Mouse (Mus musculus) liver (tissue): ENCODE results near the gene Slc22a15.
"Not testable (repeated sequence)": the region's sequence is repeated elsewhere in the genome, so short reads cannot be mapped to it uniquely, and the experiment has no call there.

Experiments used
- DNase-seq: peaks from one replicate; pipeline ENCODE4 v3.0.0-alpha.2; 2020; ENCODE audit warnings: mixed read lengths

Gene Slc22a15

DNA sequence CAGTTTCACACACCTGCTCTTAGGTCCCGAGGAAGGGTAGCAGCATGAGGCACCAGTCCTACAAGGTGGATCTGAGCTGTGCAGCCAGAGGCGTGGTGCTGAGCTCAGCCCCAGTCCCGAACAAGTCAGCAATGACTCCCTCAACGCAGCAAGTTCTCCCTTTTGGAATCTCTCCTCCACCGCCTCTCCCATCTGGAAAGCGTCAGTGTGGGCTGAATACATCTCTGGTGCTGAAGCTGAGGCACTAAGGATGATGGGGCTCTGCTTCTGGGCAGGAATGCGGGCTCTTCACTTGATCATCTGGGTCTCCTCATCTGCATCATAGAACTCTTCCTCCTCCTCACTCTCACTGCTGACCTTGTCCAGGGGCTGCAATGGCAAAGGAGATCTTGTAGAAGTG lies 64.1 kb downstream of the Slc22a15 start:
- DNase-seq, result no peak

DNA sequence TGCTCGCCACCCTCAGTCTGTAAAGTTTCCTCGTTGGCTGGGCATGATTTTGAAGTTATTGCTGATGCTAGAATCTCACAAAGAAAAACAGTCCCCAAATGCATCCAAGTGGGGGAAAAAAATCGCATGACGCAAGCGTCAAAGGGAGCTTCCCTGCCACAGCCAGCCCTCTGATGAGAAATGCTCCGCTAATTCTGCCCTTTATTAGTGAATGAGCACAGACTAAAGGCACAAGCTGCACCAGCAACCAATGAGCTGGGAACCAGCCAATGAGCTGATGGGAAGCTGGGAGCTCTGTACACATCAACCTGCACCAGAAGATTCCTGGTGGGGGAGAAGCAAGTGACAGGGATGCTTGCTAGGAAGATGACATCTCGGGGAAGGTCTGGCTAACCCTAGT lies 64.5 kb downstream of the Slc22a15 start:
- no peak for DNase-seq

DNA sequence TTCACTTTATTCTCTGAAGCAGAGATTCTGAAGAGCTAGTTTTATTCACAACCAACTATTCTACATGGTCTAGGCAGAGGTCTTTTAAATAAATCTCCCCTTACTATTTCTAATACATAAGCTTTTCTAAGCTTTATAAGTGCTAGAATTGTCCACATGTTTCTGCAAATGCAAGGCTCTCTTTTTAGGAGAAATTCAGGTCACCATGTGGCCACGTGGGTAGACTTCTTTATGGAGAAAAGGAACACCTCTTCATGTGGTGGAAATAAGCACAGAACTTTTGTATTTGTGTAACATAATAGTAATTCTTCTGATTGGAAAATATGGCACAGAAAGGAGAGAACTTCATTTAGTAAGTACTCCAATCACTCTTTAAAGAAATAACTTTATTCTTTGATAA lies 70.2 kb downstream of the Slc22a15 start:
- DNase-seq, result no peak

DNA sequence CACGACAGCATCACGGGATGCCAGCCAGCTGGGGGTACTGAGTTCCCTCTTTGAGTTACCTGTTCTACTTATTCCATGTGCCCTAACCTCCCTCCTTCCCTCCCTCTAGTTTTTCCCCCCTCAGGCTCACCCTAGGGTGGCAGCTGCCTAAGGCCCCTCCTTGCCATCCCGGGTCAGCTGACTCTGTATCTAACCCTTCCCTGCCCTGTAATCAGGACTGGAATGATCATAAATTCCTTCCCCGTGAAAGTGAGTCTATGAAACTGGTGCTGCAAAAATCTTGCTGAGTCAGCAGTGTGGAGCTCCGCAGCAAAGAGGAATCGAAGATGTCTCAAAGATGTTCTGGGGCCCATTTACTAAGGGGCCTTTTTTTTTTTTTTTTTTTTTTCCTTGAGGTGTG lies 72.9 kb downstream of the Slc22a15 start:
- DNase-seq, result no peak

DNA sequence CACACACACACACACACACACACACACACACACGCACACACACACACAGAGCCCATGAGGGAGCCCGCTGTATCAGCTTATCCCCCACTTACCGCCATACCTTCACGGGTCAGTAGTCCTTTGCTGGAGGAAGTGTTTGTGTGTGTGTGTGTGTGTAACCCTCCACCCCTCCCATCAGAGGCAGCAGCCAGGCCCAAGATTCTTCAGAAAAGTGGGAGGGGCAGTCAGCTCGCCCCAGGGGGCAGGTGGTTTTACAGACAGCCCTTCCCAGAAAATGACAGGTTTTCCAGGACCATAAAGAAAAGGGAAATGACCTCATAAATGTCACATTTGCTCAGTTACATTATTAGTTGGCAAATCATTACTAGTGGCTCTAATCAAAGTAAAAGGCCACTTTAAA lies 75.4 kb downstream of the Slc22a15 start, which contains the start of gene Mab21l3:
Gene Mab21l3, minus strand, starts transcription at position 144 of the 400 bp plus-strand sequence.
- DNase-seq, result no peak

DNA sequence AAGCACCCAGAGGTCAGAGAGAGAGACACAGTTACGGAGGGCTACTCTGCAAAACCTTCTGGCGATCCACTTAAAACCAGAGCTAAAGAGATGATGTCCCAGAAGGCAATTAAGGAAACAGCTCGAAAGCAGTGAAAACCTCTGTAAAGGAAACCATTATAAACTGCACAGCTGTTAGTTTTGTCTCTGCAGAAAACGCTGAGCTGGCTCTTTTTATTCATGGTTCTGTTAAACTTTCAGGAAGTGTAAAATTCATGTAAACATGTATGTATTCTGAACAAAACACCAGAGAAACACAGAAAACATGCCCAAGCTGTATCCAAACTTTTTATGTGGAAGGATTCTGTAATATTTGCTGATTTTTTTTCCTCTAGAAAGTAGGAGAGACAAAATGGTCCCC lies 78.2 kb downstream of the Slc22a15 start:
- no peak for DNase-seq

DNA sequence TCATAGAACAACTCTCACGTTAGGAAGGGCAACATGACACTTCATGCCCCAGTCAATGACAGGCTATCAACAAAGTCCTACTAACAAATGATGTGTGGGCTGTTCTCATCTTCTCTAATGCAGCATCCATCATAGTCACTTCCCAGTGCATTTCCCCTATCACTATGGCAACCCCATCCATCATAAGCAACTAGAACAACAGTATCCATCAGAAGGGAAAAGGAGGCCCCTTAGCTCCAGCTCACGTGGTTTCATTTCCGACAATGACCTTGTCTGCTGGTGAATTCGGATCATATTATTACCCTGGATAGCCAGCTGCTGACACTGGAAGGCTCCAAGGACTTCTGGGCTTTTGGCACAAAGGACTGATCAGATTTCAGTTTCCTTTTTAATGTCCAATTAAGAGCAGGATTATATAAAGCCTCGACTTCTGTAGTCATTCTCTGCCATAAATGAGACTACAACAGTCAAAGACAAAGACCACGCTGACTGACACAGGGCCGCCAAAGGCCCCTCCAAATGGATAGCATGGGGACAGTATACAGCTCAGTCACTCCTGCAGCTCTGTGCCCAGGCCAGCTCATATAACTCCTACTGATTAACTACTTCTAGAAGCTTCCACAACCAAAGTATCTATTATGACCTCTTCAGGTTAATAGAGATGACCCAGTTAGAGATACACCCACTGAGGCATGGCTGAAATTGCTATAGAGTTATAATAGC lies 81.7 kb downstream of the Slc22a15 start:
- no peak for DNase-seq

DNA sequence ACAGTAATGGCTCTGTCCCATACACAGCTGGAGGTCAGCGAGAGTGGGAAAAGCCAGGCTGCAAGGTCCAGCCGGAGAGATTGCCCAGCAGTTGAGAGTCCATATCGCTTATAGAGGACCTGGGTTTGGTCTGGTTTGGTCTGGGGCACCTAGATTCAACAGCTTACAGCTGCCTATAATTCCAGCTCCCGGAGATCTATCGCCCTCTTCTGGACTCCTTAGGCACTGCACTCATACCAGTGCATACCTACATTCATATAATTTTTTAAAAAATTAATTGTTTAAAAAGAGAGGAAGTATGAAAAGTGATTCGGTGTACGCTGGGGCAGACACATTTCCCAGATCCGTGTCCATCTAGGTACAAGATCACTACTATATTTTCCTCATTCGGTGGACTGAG lies 84.9 kb downstream of the Slc22a15 start:
- no peak for DNase-seq

DNA sequence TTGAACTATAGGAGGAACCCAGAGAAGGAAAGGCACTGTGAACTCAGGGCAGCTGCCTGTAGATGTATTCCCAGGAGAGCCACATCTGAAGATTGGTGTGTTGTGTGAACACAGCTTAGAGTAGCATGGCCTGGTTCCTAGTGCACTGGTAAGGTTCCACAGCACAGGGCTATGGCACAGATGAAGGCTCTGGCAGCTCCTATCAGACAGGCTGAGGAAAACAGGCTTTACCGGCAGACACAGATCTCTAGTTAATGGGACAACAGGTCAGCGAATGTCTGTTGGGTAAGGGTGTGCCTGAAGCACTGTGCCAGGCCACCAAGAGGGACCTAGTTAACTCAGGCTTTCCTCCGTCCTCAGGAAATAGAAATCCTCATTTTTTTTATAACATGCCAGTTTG lies 87.3 kb downstream of the Slc22a15 start:
- no peak for DNase-seq

DNA sequence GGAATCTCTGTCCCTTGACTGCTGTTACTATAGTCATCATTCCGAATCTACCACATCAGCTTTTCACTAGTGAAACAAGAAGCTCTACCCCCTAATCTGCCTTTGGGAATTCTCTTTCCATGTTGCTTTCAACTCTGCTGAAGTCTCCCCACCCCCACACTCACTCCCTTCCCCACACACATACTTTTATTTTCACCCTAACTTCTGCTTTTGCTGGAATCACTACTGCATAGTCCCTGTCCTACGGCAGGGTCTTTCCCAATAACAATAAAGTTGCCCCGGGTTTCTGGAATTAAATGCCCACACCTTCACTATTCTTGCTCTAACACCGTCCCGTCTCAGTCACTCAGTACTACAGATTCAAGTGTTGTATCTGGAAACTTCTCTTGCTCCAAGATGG lies 87.7 kb downstream of the Slc22a15 start:
- no peak for DNase-seq

DNA sequence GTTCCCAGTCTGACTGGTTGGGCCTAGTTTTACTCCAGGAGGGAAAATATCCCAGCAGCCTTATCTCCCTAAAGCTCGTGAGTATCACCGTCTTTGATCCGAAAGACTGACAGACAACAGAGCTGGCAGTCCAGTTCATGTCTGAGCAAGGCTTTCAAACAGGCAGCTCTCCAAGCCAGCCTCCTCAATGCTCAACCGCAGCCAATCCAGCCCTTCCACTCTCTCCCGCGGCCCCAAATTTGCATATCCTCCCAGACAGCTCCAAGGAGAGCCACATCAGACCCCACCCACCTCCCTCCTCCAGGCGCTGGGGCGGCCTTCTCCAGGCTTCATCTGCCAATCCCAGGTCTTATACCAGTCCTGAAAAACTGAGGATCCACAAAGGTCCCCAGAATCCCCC lies 88.2 kb downstream of the Slc22a15 start:
- peak; percentile 66 for DNase-seq

DNA sequence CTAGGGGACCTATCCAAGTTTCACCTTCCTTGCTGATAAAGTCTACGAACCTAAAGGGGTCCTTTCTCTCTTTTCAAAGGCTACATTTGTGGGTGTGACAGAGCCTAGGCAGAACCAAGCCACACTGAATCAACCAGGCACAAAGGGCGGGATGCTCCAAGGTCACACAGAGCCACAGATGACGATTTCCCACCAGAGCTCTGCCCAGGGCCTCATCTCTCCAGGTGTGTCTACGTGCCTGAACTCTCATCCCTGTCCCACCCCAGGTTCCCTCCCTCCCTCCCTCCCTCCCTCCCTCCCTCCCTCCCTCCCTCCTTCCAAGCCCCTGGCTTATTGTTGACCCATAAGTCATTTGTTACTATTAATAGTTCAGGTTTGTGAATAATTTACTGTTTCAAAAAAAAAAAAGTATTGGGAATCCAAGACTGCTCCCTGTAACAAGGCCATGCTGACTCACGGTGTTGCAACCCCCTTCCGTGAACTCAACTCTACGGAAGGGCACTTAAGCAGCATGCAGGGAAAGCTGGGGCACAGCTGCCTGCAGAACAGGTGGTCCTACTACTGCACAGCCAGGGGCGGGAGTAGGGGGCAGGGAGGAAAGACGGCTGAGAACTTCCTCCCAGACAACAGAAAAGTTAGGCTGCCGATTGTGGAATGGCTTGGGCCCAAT lies 92.9 kb downstream of the Slc22a15 start:
- DNase-seq, result peak; percentile 13

DNA sequence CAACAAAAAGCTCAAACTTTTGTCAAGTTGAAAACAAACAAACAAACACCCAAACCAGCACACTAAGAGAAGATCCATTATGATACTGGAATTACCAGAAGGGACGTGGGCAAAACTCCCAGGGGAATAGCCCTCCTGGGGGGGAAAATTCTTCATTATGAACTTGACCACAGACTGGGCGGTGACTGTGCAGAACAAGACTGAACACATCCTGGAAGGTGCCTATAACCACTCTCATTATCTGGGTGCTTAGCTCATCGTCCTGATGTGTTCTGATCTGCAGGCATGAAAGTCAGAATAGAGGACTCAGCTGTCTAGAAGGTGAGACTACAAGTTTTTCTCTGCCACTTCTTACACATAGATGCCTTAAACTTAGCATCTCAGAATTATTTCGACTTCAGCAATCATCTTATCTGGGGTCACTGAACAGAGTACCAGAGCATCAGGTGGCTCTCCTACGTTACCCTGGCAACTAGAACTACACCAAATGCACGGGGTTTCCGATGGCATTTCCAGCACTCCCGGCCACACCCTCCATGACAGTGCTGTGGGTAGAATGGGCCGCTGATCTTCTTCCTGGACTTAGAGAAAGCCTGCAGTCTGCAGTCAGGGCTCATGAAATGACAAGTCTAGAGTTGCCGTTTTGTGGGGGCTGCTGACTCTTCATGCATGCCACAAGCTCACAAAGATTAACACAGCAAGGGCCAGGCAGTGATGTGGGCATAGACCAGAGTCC lies 94.2 kb downstream of the Slc22a15 start:
- DNase-seq, result no peak

DNA sequence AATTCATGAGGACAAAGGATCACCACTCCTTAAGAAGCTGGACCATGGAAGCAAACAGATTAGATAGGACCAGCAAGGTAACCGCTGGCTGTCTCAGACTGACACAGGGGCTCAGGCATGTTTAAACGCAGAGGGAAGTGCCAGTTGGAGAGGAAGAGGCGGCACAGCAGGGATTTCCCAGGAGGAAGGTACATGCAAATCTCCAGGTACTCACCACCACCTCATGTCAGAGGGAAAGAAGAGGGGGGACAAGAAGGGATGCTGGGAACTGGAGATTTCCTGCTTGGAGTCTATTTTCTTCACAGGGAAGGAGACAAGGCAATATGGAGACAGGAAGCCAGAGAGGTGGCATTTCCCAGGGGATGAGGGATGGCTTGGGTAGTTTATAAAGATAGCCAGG lies 95.7 kb downstream of the Slc22a15 start:
- DNase-seq, result no peak

DNA sequence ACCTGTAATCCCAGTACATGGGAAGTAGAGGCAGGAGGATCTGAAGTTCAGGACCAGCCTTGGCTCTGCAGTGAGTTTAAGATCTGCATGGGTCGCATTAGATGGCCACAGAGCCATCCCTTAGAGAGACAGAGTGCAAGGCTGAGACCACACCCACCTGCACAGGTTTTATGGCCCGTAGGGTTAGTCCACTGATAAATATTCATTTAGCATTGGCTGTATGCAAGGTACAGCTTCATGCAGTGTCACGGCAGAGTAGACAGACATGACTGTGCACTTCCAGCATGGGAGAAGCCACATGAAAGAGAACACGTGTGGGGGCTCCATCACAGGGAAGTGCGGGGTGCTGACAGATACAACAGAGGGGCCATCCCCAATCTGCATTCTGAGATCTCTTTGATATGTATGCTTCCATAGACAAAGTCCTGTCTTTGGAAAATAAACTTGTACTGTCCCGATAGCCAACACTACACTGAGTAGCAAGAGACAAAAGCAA lies 97.0 kb downstream of the Slc22a15 start:
- DNase-seq, result no peak

DNA sequence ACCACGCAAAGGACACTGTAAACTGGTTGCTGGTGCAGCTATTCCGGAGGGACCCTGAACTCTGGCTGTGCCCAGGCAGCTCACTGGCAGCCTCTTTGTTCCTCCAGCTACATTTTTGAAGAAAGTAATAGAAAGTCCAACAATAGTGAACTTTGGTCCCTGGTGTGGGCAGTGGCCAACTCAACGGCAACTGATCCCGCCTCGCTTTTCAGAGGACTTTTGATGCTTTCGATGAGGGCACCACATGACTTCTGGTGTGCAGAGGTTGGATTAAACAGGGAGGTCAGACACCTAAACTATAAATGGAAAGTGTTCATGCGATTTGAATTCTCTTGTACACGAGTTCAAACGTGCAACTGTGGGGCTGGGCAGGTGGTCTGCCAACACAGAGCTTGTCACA lies 99.9 kb downstream of the Slc22a15 start:
- DNase-seq, result no peak

DNA sequence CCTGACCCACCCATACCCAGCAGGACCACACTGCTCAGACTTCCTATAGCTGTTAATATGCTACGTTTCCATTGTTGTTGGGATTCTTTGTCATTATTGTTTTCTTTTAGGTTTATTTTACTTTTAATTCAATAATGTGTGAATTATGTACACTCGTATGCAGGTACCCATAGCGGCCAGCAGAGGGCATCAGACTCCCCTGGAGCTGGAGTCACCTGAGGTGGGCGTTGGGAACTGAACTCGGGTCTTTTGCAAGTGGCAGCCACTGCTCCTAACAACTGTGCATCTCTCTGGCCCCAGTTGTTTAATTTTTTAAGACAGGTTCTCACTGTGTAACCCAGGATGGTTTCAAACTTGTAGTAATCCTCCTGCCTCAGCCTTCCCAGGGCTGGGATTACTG lies 102.2 kb downstream of the Slc22a15 start:
- no peak for DNase-seq

DNA sequence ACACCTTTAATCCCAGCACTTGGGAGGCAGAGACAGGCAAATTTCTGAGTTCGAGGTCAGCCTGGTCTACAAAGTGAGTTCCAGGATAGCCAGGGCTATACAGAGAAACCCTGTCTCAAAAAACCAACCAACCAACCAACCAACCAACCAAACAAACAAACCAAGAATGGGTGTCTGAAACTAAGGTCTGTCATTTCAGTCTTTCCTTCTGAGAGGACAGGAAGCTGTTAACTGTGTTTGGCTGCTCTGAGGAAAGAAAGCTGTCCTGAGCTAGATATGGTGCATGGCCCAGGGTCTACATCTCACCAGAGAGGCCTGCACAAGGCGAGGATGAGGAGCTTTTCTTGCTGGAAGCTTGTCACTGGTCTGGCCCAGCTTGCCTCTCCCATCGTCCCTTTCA lies 103.5 kb downstream of the Slc22a15 start:
- not testable (repeated sequence) for DNase-seq

DNA sequence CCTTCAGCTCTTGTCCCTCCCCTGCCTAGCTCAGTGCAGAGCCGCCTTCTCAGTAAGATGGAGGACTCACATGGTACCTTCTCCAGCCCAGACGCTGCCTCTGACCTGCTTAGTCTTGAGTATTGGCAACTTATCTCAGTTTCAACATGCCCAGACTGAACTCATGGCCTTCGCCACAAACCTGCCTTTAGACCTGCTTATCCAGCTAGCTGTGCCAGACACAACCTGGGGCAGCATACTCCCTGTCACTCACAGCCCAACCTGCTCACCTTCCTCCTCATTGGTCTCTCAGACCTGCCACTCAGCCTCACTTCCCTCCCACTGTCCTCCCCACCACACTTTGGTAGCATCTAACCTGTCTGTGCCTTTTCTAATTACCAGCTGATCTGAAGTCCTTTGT lies 108.2 kb downstream of the Slc22a15 start:
- DNase-seq, result no peak

DNA sequence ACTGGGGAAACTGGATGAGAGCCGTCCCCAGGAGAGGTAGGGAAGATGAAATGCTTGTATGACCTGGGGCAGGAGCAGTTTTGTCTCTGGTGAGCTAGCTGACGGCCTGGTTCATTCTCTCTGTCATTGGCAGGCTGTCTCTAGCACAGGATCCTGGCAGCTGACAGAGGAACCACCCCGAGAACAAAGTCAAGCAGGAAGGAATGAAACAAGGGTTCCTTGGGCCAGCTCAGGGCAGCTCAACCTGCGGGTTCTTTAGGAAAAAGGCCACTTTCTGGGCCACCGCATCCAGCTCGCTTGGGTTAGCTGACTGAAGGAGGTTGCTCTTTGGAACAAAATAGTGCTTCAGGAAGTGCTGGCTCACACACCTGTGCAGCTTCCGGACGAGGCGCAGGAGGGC lies 109.5 kb downstream of the Slc22a15 start:
- DNase-seq, result no peak

DNA sequence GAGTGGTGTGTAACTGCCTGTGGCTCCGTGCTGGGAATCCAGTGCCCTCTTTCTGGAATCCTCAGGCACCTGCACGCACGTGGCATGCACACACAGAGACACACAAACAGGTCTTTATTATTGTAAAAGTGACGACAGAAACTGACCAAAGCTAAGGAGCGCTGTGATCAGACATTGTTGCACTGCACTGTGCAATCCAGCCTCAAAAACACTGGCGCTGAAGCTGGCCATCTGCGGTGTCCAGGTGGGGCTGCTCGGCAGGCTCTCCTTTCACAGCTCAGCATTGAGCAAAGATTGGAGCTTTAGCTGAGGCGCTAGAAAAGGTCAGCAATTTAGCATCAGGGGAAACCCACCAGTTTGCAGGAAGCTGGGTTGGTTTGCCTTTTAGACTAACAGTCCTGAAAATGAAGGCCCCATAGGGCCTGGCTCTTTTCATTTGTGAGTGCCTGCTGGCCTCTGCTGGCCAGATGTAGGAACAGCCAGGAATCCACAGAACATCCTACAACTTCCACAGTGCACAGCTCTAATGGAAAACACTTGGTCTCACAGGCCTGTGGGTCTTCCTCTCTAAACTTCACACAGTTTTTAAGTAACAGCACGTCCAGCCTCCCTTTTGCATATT lies 111.8 kb downstream of the Slc22a15 start:
- DNase-seq, result peak; percentile 50

DNA sequence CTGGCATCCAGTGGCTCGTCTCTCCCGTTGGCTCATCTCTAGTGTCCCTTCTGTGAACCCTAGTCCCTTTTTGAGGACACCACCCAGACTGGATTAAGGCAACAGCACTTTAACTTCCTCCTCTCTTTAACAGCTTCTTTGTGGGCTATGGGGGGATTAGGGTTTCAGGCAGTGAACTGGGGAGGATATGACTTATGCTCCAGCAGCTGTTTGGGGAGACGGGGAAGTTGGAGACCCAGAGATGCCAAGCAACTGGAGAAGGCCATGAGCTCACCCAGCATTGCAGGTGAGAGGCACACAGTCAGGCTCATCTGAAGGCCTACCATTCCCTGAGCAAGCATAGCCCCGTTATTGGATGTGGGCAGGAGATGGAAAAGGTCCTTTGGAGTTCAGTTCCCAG lies 112.3 kb downstream of the Slc22a15 start:
- DNase-seq, result no peak

DNA sequence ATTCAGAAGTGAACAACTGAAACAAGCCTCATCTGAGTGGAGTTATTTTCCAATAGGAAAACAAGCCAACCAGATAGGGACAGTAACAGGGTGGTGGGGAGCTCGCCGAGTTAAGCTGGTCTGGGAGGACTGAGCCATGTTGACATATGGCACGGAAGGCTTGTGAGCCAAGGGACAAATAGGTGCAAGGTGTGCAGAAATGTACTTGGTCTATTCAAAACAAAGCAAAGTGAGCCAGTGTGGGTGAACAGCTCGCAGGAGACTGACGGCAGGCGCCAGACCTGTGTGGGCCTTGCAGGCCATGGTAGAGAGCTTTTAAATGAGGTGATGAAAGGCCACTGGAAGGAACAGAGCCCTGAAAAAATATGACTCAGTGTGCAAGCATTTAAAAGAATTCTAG lies 116.6 kb downstream of the Slc22a15 start:
- no peak for DNase-seq
